Mouse (Mus musculus) MEL (cell line): ENCODE results near the gene Il1f5. TPM values are rescaled to one million over a fixed set of nuclear protein-coding genes. Genes with fewer than 3 reads are reported as not detected.
A peak's percentile ranks its signal among the peaks of the same experiment; 100 is the strongest.

Source experiments
- DNase-seq: peaks from one replicate; pipeline ENCODE4 v3.0.0; 2011; ENCODE audit warnings: low read depth, low spot score
- H3K27ac ChIP-seq: 2 replicates; pipeline ENCODE4 v1.5.1; 2012; ENCODE audit warnings: low read depth, mild to moderate bottlenecking, control low read depth, low read length, moderate library complexity; ENCODE audit not compliant: control insufficient read depth
- H3K27me3 ChIP-seq, 2 experiments: fragments of 150-350 bp in 1 of 2; sonication (generic) in 1 of 2; 2 replicates each; pipeline ENCODE4 v1.6.1; 2012; ENCODE audit warnings: low read length in 2 of 2, mild to moderate bottlenecking in 2 of 2, improper control_type of control experiment in 1 of 2, moderate library complexity in 1 of 2; ENCODE audit not compliant: insufficient read depth in 2 of 2, control insufficient read depth in 1 of 2
- H3K36me3 ChIP-seq, 2 experiments: 2 replicates each; pipeline ENCODE4 v1.6.1; 2012 to 2014; ENCODE audit warnings: low read length in 2 of 2, improper control_type of control experiment in 1 of 2, inconsistent platforms in 1 of 2, mild to moderate bottlenecking in 1 of 2; ENCODE audit not compliant: insufficient read depth in 2 of 2, control insufficient read depth in 1 of 2
- H3K4me1 ChIP-seq, 2 experiments: fragments of 150-350 bp in 1 of 2; sonication (generic) in 1 of 2; 2 replicates each; pipeline ENCODE4 v1.6.1; 2012; ENCODE audit warnings: low read length in 2 of 2, improper control_type of control experiment in 1 of 2, mild to moderate bottlenecking in 1 of 2; ENCODE audit not compliant: insufficient read depth in 2 of 2, control insufficient read depth in 1 of 2
- H3K4me3 ChIP-seq, 2 experiments: fragments of 150-350 bp in 1 of 2; sonication (generic) in 1 of 2; 2 replicates each; pipeline ENCODE4 v1.5.1; 2012; ENCODE audit warnings: low read depth in 2 of 2, low read length in 2 of 2, mild to moderate bottlenecking in 2 of 2, moderate library complexity in 2 of 2, control low read depth in 1 of 2, improper control_type of control experiment in 1 of 2; ENCODE audit not compliant: control insufficient read depth in 1 of 2, insufficient read depth in 1 of 2
- H3K79me2 ChIP-seq: 2 replicates; pipeline ENCODE4 v1.6.1; 2012; ENCODE audit warnings: mild to moderate bottlenecking, low read length, moderate library complexity; ENCODE audit not compliant: control insufficient read depth, poor library complexity, insufficient read depth
- H3K9ac ChIP-seq: 2 replicates; pipeline ENCODE4 v1.6.1; 2012; ENCODE audit warnings: low read depth, mild to moderate bottlenecking, control low read depth, low read length, moderate library complexity; ENCODE audit not compliant: control insufficient read depth, poor library complexity, severe bottlenecking
- H3K9me3 ChIP-seq: fragments of 150-350 bp; sonication (generic); replicated peaks from 2 replicates; pipeline ENCODE4 v1.6.1; 2012; ENCODE audit warnings: mild to moderate bottlenecking, low read length, improper control_type of control experiment, moderate library complexity; ENCODE audit not compliant: insufficient read depth
- CHD1 ChIP-seq: IDR thresholded peaks from 2 replicates; pipeline ENCODE4 v1.6.1; 2012; ENCODE audit warnings: low read depth, mild to moderate bottlenecking, inconsistent platforms, low read length, improper control_type of control experiment
- CTCF ChIP-seq, 3 experiments: IDR thresholded peaks in 2 of 3; conservative IDR thresholded peaks in 1 of 3; 2 replicates each; pipeline ENCODE4 v1.5.1; 2011 to 2012; ENCODE audit warnings: low read length in 3 of 3, low read depth in 2 of 3, mild to moderate bottlenecking in 2 of 3, improper control_type of control experiment in 1 of 3, inconsistent platforms in 1 of 3, mixed read lengths in 1 of 3, moderate library complexity in 1 of 3; ENCODE audit not compliant: control insufficient read depth in 1 of 3, insufficient read depth in 1 of 3, poor library complexity in 1 of 3, severe bottlenecking in 1 of 3
- E2F4 ChIP-seq: IDR thresholded peaks from 2 replicates; pipeline ENCODE4 v1.6.1; 2011; ENCODE audit warnings: low read depth, low read length, improper control_type of control experiment, borderline replicate concordance
- ELF1 ChIP-seq: IDR thresholded peaks from 2 replicates; pipeline ENCODE4 v1.6.1; 2014; ENCODE audit warnings: low read depth, mild to moderate bottlenecking, inconsistent platforms, low read length, improper control_type of control experiment, moderate library complexity
- GABPA ChIP-seq: IDR thresholded peaks from 2 replicates; pipeline ENCODE4 v1.6.1; 2012; ENCODE audit warnings: low read depth, mild to moderate bottlenecking, inconsistent platforms, low read length, improper control_type of control experiment, moderate library complexity
- KAT2A ChIP-seq: conservative IDR thresholded peaks from 2 replicates; pipeline ENCODE4 v1.6.1; 2012; ENCODE audit warnings: low read depth, low read length, improper control_type of control experiment, inconsistent platforms
- MAFK ChIP-seq: IDR thresholded peaks from 2 replicates; pipeline ENCODE4 v1.6.1; 2011; ENCODE audit warnings: low read depth, mild to moderate bottlenecking, low read length, improper control_type of control experiment, borderline replicate concordance
- MAZ ChIP-seq: IDR thresholded peaks from 2 replicates; pipeline ENCODE4 v1.6.1; 2012; ENCODE audit warnings: low read depth, mild to moderate bottlenecking, inconsistent platforms, low read length, improper control_type of control experiment
- NELFE ChIP-seq: IDR thresholded peaks from 2 replicates; pipeline ENCODE4 v1.6.1; 2011; ENCODE audit warnings: low read depth, low read length, improper control_type of control experiment
- POLR2A ChIP-seq, 2 experiments: IDR thresholded peaks; 2 replicates each; pipeline ENCODE4 v1.6.1; 2011 to 2012; ENCODE audit warnings: low read length in 2 of 2, mild to moderate bottlenecking in 2 of 2, control low read depth in 1 of 2, improper control_type of control experiment in 1 of 2, low read depth in 1 of 2, moderate library complexity in 1 of 2; ENCODE audit not compliant: control insufficient read depth in 1 of 2, insufficient read depth in 1 of 2, poor library complexity in 1 of 2
- RAD21 ChIP-seq: IDR thresholded peaks from 2 replicates; pipeline ENCODE4 v1.6.1; 2011; ENCODE audit warnings: mild to moderate bottlenecking, low read depth, low read length, improper control_type of control experiment
- SIN3A ChIP-seq: IDR thresholded peaks from 2 replicates; pipeline ENCODE4 v1.6.1; 2012; ENCODE audit warnings: low read length, improper control_type of control experiment, inconsistent platforms
- SMC3 ChIP-seq: IDR thresholded peaks from 2 replicates; pipeline ENCODE4 v1.6.1; 2011; ENCODE audit warnings: low read depth, low read length, improper control_type of control experiment
- TAL1 ChIP-seq: IDR thresholded peaks from 2 replicates; pipeline ENCODE4 v1.6.1; 2012; ENCODE audit warnings: mild to moderate bottlenecking, inconsistent platforms, low read length, moderate library complexity, mixed read lengths
- TCF12 ChIP-seq: IDR thresholded peaks from 2 replicates; pipeline ENCODE4 v1.6.1; 2014; ENCODE audit warnings: low read depth, mild to moderate bottlenecking, inconsistent platforms, low read length, improper control_type of control experiment, moderate library complexity
- UBTF ChIP-seq: IDR thresholded peaks from 2 replicates; pipeline ENCODE4 v1.6.1; 2012; ENCODE audit warnings: low read depth, mild to moderate bottlenecking, inconsistent platforms, low read length, improper control_type of control experiment, moderate library complexity, borderline replicate concordance; ENCODE audit not compliant: insufficient read depth
- ZC3H11A ChIP-seq: IDR thresholded peaks from 2 replicates; pipeline ENCODE4 v1.6.1; 2012; ENCODE audit warnings: low read depth, mild to moderate bottlenecking, inconsistent platforms, low read length, improper control_type of control experiment
- ZKSCAN1 ChIP-seq: IDR thresholded peaks from 2 replicates; pipeline ENCODE4 v1.6.1; 2012; ENCODE audit warnings: low read depth, mild to moderate bottlenecking, inconsistent platforms, low read length, improper control_type of control experiment, moderate library complexity
- ZMIZ1 ChIP-seq: IDR thresholded peaks from 2 replicates; pipeline ENCODE4 v1.6.1; 2012; ENCODE audit warnings: low read depth, mild to moderate bottlenecking, inconsistent platforms, low read length, improper control_type of control experiment, moderate library complexity
- polyA plus RNA-seq, 2 experiments: library from polyadenylated mRNA; stranded (reverse) in 1 of 2; unstranded in 1 of 2; fragments of >175 nt in 1 of 2; fragments of >200 nt in 1 of 2; gene quantifications; 2 replicates each; pipeline versions ENCODE4 v1.2.1 to v1.2.4; 2012; ENCODE audit warnings: low replicate concordance in 2 of 2, low read depth in 1 of 2; ENCODE audit not compliant: insufficient read length in 2 of 2, insufficient read depth in 1 of 2, missing spikeins in 1 of 2
- total RNA-seq: library from RNA; depleted of rRNA; stranded (reverse); fragments of 300-350 nt; gene quantifications from 2 replicates; pipeline ENCODE4 v1.2.3, GENCODE M21; 2012

The Il1f5 gene
- total and polyA plus RNA-seq, 3 experiments: not detected

DNA sequence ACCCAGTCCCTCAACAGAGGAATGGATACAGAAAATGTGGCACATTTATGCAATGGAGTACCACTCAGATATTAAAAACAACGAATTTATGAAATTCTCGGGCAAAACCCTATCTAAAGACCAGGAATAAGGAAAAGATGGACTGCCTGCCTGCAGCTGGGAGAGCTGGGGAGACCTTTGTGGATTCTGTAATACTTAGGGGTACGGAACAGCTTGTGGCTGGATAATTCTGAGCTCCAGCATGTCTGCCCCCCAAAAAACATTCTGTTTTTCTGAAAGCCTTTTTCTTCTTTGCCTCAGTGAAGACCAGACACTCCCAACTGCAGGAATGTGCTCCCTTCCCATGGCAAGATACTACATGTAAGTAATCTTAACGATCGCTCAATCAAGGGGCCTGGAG lies 14.1 kb downstream of the Il1f5 start, which contains the start of gene Il1f10:
Il1f10 (plus strand) TSS at position 301 of the 400 bp plus-strand sequence.
- H3K4me3 ChIP-seq: no peak within 1 kb of the TSS
- TF ChIP-seq POLR2A (IDR thresholded peaks at IDR 0.05; ENCODE audit: control insufficient read depth in 1 of 2, insufficient read depth in 1 of 2, low read depth in 1 of 2, low read length in 2 of 2, poor library complexity in 1 of 2) (no peak), KAT2A (no peak), GABPA (no peak), ZC3H11A (no peak), MAFK (no peak)
- TF ChIP-seq, all 39 proteins: peak for 0
- no peaks in the 10 kb centered on the region for H3K79me2 ChIP-seq
- H3K9ac ChIP-seq: no peak within 1 kb of the TSS
- DNase-seq: no peak
- no peaks in the 10 kb centered on the region for H3K9me3 ChIP-seq
- H3K36me3 ChIP-seq: no peaks in the 10 kb centered on the region
- no peaks in the 10 kb centered on the region for H3K27me3 ChIP-seq
- no peak within 1 kb of the TSS for H3K27ac ChIP-seq
- no peaks in the 10 kb centered on the region for H3K4me1 ChIP-seq

DNA sequence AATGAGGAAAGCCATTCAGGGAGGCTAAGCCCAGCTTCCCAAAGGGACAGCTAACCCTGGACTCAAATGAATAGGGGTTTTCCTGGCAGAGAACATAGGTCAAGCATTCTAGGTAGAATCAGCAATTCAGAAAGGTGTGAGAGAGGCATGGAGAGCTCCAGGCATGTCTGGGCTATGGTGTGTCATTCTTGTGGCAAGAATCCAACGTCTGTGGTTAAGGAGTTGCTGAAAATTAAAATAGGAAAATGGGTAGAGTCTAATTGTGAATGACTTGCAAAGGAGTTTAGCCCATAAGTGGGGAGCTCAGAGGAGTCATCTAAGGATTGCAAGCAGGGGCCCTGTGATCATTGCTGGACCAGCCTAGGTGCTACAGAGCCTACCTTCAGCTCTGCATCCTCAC lies 17.9 kb downstream of the Il1f5 start:
- Histone ChIP-seq H3K4me1 (no peaks in the 10 kb centered on the region), H3K79me2 (no peaks in the 10 kb centered on the region), H3K9me3 (no peaks in the 10 kb centered on the region), H3K36me3 (no peaks in the 10 kb centered on the region), H3K27me3 (no peaks in the 10 kb centered on the region), H3K27ac (no peak overlapping the region), H3K4me3 (no peak overlapping the region), H3K9ac (no peak overlapping the region)
- no peak for TF ChIP-seq TCF12
- no peak for TF ChIP-seq NELFE
- TF ChIP-seq POLR2A (IDR thresholded peaks at IDR 0.05; ENCODE audit: control insufficient read depth in 1 of 2, insufficient read depth in 1 of 2, low read depth in 1 of 2, low read length in 2 of 2, poor library complexity in 1 of 2): no peak
- DNase-seq: no peak

DNA sequence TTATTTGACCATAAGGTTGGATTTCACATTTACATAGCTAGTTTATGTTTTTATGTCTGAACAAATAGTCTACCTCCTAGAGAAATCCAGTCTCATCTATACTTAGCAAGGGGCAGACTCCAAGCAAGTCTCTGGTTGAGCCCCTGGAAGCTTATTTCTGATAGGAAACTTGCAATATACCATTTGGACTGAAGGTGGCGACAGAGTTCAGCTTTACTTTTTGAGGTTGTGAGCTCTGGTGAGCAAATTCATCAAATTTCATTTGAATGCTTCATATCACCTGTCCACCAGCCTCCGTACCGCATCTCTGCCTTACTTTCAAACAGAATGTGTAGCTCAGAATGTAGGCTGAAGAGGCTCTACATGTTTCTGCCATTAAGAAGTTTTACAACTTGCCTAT lies 20.1 kb downstream of the Il1f5 start:
- Histone ChIP-seq H3K36me3 (no peaks in the 10 kb centered on the region), H3K4me1 (no peaks in the 10 kb centered on the region), H3K79me2 (no peaks in the 10 kb centered on the region), H3K27ac (no peak overlapping the region), H3K27me3 (no peaks in the 10 kb centered on the region), H3K9ac (no peak overlapping the region), H3K9me3 (no peaks in the 10 kb centered on the region), H3K4me3 (no peak overlapping the region)
- DNase-seq: peak; percentile 54
- TF ChIP-seq SMC3 (peak; percentile 44), TCF12 (no peak), ELF1 (no peak), SIN3A (no peak), ZKSCAN1 (no peak), CHD1 (no peak), ZMIZ1 (no peak), UBTF (no peak), E2F4 (no peak), TAL1 (no peak), RAD21 (peak; percentile 69), CTCF (IDR thresholded peaks at IDR 0.05 in 2 of 3, conservative IDR thresholded peaks at IDR 0.05 in 1 of 3; ENCODE audit: control insufficient read depth in 1 of 3, insufficient read depth in 1 of 3, low read depth in 2 of 3, low read length in 3 of 3, poor library complexity in 1 of 3, severe bottlenecking in 1 of 3) (peak; percentile 8 to 77 (median 64); a peak in 5 of 6 replicates), MAZ (no peak)
